Mouse (Mus musculus): Measurements from ENCODE around the gene Wdr64. TPM values are rescaled to one million over a fixed set of nuclear protein-coding genes. Genes with fewer than 3 reads are reported as not detected.

Gene Wdr64
- polyA plus RNA-seq, 1 experiment = not detected

GRCm38 (mm10) chr1:175823815-175824438 is 125.5 kb downstream of the Wdr64 start:
- Histone ChIP-seq H3K36me3 (ENCODE audit: control insufficient read depth) (no peaks in the 10 kb centered on the region), H3K4me1 (ENCODE audit: control insufficient read depth) (no peaks in the 10 kb centered on the region), H3K27me3 (ENCODE audit: control insufficient read depth) (no peaks in the 10 kb centered on the region), H3K9me3 (ENCODE audit: control insufficient read depth, low read length) (peaks cover 2% of the 10 kb centered on the region; the same call in 1 of the 2 replicates), H3K4me3 (replicated peaks) (no peak overlapping the region)
- TF ChIP-seq GATA1 (IDR thresholded peaks at IDR 0.05; ENCODE audit: low read length) = no peak
- no peak for TF ChIP-seq TAL1 (IDR thresholded peaks at IDR 0.05; ENCODE audit: low read length)

GRCm38 (mm10) chr1:175828539-175828938 is 130.1 kb downstream of the Wdr64 start:
- no peaks in the 10 kb centered on the region for H3K36me3 ChIP-seq (ENCODE audit: control insufficient read depth)
- no peaks in the 10 kb centered on the region for H3K4me1 ChIP-seq (ENCODE audit: control insufficient read depth)
- H3K9me3 ChIP-seq (ENCODE audit: control insufficient read depth, low read length) = peaks cover 2% of the 10 kb centered on the region; the same call in 1 of the 2 replicates
- no peak for TF ChIP-seq GATA1 (IDR thresholded peaks at IDR 0.05; ENCODE audit: low read length)
- TF ChIP-seq TAL1 (IDR thresholded peaks at IDR 0.05; ENCODE audit: low read length) = no peak
- H3K27me3 ChIP-seq (ENCODE audit: control insufficient read depth) = no peaks in the 10 kb centered on the region
- H3K4me3 ChIP-seq (replicated peaks) = no peak overlapping the region

- H3K27me3 ChIP-seq (ENCODE audit: control insufficient read depth) = no peaks in the 10 kb centered on the region
- no peak overlapping the region for H3K4me3 ChIP-seq (replicated peaks)
- H3K36me3 ChIP-seq (ENCODE audit: control insufficient read depth) = no peaks in the 10 kb centered on the region
- no peaks in the 10 kb centered on the region; the same call in 1 of the 2 replicates for H3K9me3 ChIP-seq (ENCODE audit: control insufficient read depth, low read length)
- TF ChIP-seq TAL1 (IDR thresholded peaks at IDR 0.05; ENCODE audit: low read length) = no peak
- no peak for TF ChIP-seq GATA1 (IDR thresholded peaks at IDR 0.05; ENCODE audit: low read length)
- H3K4me1 ChIP-seq (ENCODE audit: control insufficient read depth) = no peaks in the 10 kb centered on the region
These were observed 130.8 kb downstream of the Wdr64 start for GRCm38 (mm10) chr1:175829220-175829619.

- TF ChIP-seq TAL1 (IDR thresholded peaks at IDR 0.05; ENCODE audit: low read length) (no peak), GATA1 (IDR thresholded peaks at IDR 0.05; ENCODE audit: low read length) (no peak)
- H3K36me3 ChIP-seq (ENCODE audit: control insufficient read depth) = no peaks in the 10 kb centered on the region
- H3K4me1 ChIP-seq (ENCODE audit: control insufficient read depth) = no peaks in the 10 kb centered on the region
- no peaks in the 10 kb centered on the region for H3K27me3 ChIP-seq (ENCODE audit: control insufficient read depth)
- no peaks in the 10 kb centered on the region for H3K9me3 ChIP-seq (ENCODE audit: control insufficient read depth, low read length)
- H3K4me3 ChIP-seq (replicated peaks) = no peak overlapping the region
These were observed 157.1 kb downstream of the Wdr64 start for GRCm38 (mm10) chr1:175855515-175855914.

Other genes starting within 250 kb of the Wdr64 start
- gene Rgs7, start 206.1 kb upstream of the Wdr64 start, polyA plus RNA-seq (2012) = 0.03 TPM in 1 of 2 replicates, not detected in the other
- gene Kmo, start 78.2 kb upstream of the Wdr64 start, polyA plus RNA-seq (2012) = 0.01 TPM in 1 of 2 replicates, not detected in the other
- gene Fh1, start 73.0 kb upstream of the Wdr64 start, polyA plus RNA-seq (2012) = 1.0 and 1.2 TPM in 2 replicates
- 0.07 TPM in 1 of 2 replicates, not detected in the other for gene Opn3, start 5.8 kb upstream of the Wdr64 start, polyA plus RNA-seq (2012)
- gene Chml, start 5.7 kb upstream of the Wdr64 start, polyA plus RNA-seq (2012) = 0.19 and 0.54 TPM in 2 replicates
- 0.51 and 0.52 TPM in 2 replicates for gene Exo1, start 182.0 kb downstream of the Wdr64 start, polyA plus RNA-seq (2012)
- gene Gm38100, start 221.7 kb downstream of the Wdr64 start, polyA plus RNA-seq (2012) = 0.05 TPM in 1 of 2 replicates, not detected in the other